In the genomic region with DNA sequence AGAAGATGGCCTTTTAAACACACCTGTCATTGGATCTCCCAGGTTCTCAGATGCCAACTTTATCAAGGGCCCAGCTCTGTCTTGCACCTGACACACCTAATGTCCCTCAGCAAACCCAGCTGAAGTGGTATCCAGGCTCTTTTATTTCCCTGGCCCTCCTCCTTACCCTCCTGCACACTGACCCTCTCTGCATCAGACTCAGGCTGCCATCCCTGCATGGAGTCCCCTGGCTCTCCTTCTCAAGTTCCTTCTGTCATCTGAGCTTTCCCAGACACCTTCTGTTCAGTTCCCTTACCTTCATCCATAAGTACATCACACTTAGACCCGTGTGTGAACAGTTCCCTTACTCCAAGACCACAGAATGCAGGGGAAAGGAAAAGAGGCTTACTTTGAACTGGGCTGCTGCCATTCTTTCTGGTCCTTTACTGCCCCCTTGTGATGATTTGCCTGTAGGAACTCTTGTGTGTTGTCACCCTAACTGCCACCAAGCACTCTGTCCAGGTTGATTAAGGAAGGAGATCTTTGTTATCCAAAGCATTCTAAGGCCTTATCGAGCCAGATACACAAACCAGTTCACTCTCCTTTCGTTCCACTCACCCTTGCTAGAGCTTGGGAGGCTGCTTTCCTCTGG, we compare ENCODE assay signal across 12 mouse cellular contexts. TPM values are rescaled to one million over a fixed set of nuclear protein-coding genes. Genes with fewer than 3 reads are reported as not detected.
A peak's percentile ranks its signal among the peaks of the same experiment; 100 is the strongest.
DNase-seq lines count a peak whose midpoint lies in the region; ATAC-seq and TF ChIP-seq lines count a peak whose summit lies in the region.
"Not testable (repeated sequence)": the region's sequence is repeated elsewhere in the genome, so short reads cannot be mapped to it uniquely, and the experiment has no call there.
"Had no signal": no experiment of that assay in that cellular context is flagged by ENCODE, and none has a peak within 500 bp of the region (broad histone marks: within the 10 kb centered on the region; RNA-seq: fewer than 3 reads in every experiment).

No protein-coding gene starts in this region.

- H3K4me1 ChIP-seq in forebrain, postnatal 0 days (ENCODE audit: insufficient read depth); hindbrain, embryonic 14.5 days (replicated peaks; ENCODE audit: control insufficient read depth, insufficient read depth, low read length); kidney, embryonic 14.5 days (ENCODE audit: control insufficient read depth, insufficient read depth, low read length); liver, embryonic 14.5 days (replicated peaks; ENCODE audit: control insufficient read depth in 2 of 2, insufficient read depth in 2 of 2, low read length in 1 of 2); midbrain, embryonic 14.5 days (ENCODE audit: control insufficient read depth, insufficient read depth, low read length); spleen, adult 2 months (ENCODE audit: control insufficient read depth, insufficient read depth, insufficient read length): not testable (repeated sequence)

- whole genome bisulfite sequencing in forebrain, postnatal 0 days: 16% methylated on average over 3 of the region's 3 CpGs
- 7% methylated on average over 3 of the region's 3 CpGs for WGBS in hindbrain, embryonic 14.5 days
- 15% methylated on average over 3 of the region's 3 CpGs for WGBS in kidney, embryonic 14.5 days
- WGBS in liver, embryonic 14.5 days (ENCODE audit: insufficient replicate concordance): 2% methylated on average over 3 of the region's 3 CpGs
- 11% methylated on average over 3 of the region's 3 CpGs for WGBS in midbrain, embryonic 14.5 days
- 0% methylated on average over 3 of the region's 3 CpGs for WGBS in spleen, adult 2 months

- not testable (repeated sequence) for TF ChIP-seq EP300 in liver, embryonic 14.5 days (IDR thresholded peaks at IDR 0.05; ENCODE audit: low read depth)

- not testable (repeated sequence) for H3K36me3 ChIP-seq in forebrain, postnatal 0 days (ENCODE audit: insufficient read depth); hindbrain, embryonic 14.5 days (replicated peaks; ENCODE audit: control insufficient read depth, insufficient read depth); kidney, embryonic 14.5 days (ENCODE audit: control insufficient read depth, insufficient read depth, low read length); liver, embryonic 14.5 days (replicated peaks; ENCODE audit: control insufficient read depth, insufficient read depth, low read depth); midbrain, embryonic 14.5 days (ENCODE audit: control insufficient read depth, insufficient read depth, low read length); spleen, adult 2 months (ENCODE audit: control insufficient read depth, insufficient read depth, low read length)

- peak; percentile 74 for ATAC-seq in cerebellum, adult (ENCODE audit: insufficient number of reproducible peaks, low FRiP score, low TSS enrichment)
- peak; percentile 50 for ATAC-seq in forebrain, postnatal 0 days
- peak; percentile 57; the same call in 1 of the 2 replicates for ATAC-seq in hindbrain, embryonic 14.5 days (ENCODE audit: low FRiP score)
- ATAC-seq in kidney, embryonic 14.5 days (ENCODE audit: low FRiP score, low TSS enrichment): peak; percentile 52; the same call in 1 of the 2 replicates
- ATAC-seq in liver, embryonic 14.5 days (ENCODE audit: insufficient read depth): not testable (repeated sequence)
- ATAC-seq in midbrain, embryonic 14.5 days (ENCODE audit: low FRiP score, low TSS enrichment): peak; percentile 53; the same call in 1 of the 2 replicates

- TF ChIP-seq CTCF in forebrain, postnatal 0 days (IDR thresholded peaks at IDR 0.05; ENCODE audit: low read depth): peak; percentile 48
- peak; percentile 36; the same call in 1 of the 2 replicates for TF ChIP-seq CTCF in liver, embryonic 14.5 days (IDR thresholded peaks at IDR 0.05; ENCODE audit: low read depth)
- TF ChIP-seq CTCF in spleen, adult 2 months (IDR thresholded peaks at IDR 0.05; ENCODE audit: extremely low read depth, insufficient read depth, insufficient read length, insufficient replicate concordance): peak; percentile 5; the same call in 1 of the 2 replicates

- not testable (repeated sequence) for H3K4me3 ChIP-seq in forebrain, postnatal 0 days (ENCODE audit: low read depth, low read length); hindbrain, embryonic 14.5 days (replicated peaks; ENCODE audit: low read length); kidney, embryonic 14.5 days (ENCODE audit: low read length); liver, embryonic 14.5 days (ENCODE audit: insufficient read depth in 1 of 2, low read depth in 2 of 2, low read length in 2 of 2); midbrain, embryonic 14.5 days (replicated peaks; ENCODE audit: low read depth, low read length); spleen, adult 2 months (ENCODE audit: extremely low read depth, insufficient read depth, insufficient read length)

- TF ChIP-seq POLR2A in spleen, adult 2 months (IDR thresholded peaks at IDR 0.05; ENCODE audit: low read depth, low read length): not testable (repeated sequence)

- not testable (repeated sequence) for H3K4me2 ChIP-seq in forebrain, postnatal 0 days (ENCODE audit: low read depth); hindbrain, embryonic 14.5 days (replicated peaks); kidney, embryonic 14.5 days (replicated peaks; ENCODE audit: low read depth, low read length); liver, embryonic 14.5 days (ENCODE audit: low read depth); midbrain, embryonic 14.5 days (ENCODE audit: low read length)

- not testable (repeated sequence) for H3K27me3 ChIP-seq in forebrain, postnatal 0 days (ENCODE audit: insufficient read depth, low read length); hindbrain, embryonic 14.5 days (ENCODE audit: control insufficient read depth, insufficient read depth, low read length); kidney, embryonic 14.5 days (ENCODE audit: control insufficient read depth, insufficient read depth, low read length); liver, embryonic 14.5 days (ENCODE audit: control insufficient read depth, insufficient read depth, low read length); midbrain, embryonic 14.5 days (ENCODE audit: control insufficient read depth, insufficient read depth, low read length); spleen, adult 2 months (ENCODE audit: control insufficient read depth, insufficient read depth, low read length)

- H3K9ac ChIP-seq in forebrain, postnatal 0 days; hindbrain, embryonic 14.5 days; kidney, embryonic 14.5 days (ENCODE audit: low read depth, low read length); liver, embryonic 14.5 days (replicated peaks); midbrain, embryonic 14.5 days (replicated peaks; ENCODE audit: low read length): not testable (repeated sequence)

- not testable (repeated sequence) for DNase-seq in forebrain, postnatal 0 days; liver, embryonic 14.5 days (ENCODE audit: low read depth in 3 of 3, low spot score in 3 of 3); midbrain, embryonic 14.5 days; spleen, adult 2 months (ENCODE audit: low read depth in 1 of 2, low spot score in 2 of 2)
- DNase-seq in hindbrain, embryonic 14.5 days (ENCODE audit: low spot score): peak; percentile 21

- not testable (repeated sequence) for H3K27ac ChIP-seq in forebrain, postnatal 0 days (ENCODE audit: low read depth, low read length); hindbrain, embryonic 14.5 days; kidney, embryonic 14.5 days (ENCODE audit: low read depth, low read length); liver, embryonic 14.5 days; midbrain, embryonic 14.5 days (replicated peaks; ENCODE audit: low read depth, low read length); spleen, adult 2 months (ENCODE audit: insufficient read depth, low read length)

- H3K9me3 ChIP-seq in forebrain, postnatal 0 days (ENCODE audit: low read length); hindbrain, embryonic 14.5 days (ENCODE audit: control insufficient read depth, low read length); kidney, embryonic 14.5 days (ENCODE audit: control insufficient read depth, low read length); liver, embryonic 14.5 days (ENCODE audit: control insufficient read depth, low read length); midbrain, embryonic 14.5 days (ENCODE audit: control insufficient read depth, low read length): not testable (repeated sequence)

RNA-seq across cellular contexts. Expression of a gene that starts 13.7 kb away (rescaled TPM):
- not detected in 2 replicates for total RNA-seq in forebrain, postnatal 0 days (2014; rRNA removed)
- polyA plus RNA-seq in forebrain, postnatal 0 days (2015; fragmentation: Nextera tagmentation; extraction: Ambion mirVana): not detected in 2 replicates
- polyA plus RNA-seq in hindbrain, embryonic 14.5 days (2014; fragmentation: Nextera tagmentation; extraction: Ambion mirVana): 0.12 TPM in 2 replicates
- polyA plus RNA-seq in kidney, embryonic 14.5 days (2014; fragmentation: Nextera tagmentation; extraction: Ambion mirVana): 4.8 and 8.3 TPM in 2 replicates
- polyA plus RNA-seq in liver, embryonic 14.5 days (2012; rRNA removed): not detected in 2 replicates
- not detected in 2 replicates for polyA plus RNA-seq in liver, embryonic 14.5 days (2014; fragmentation: Nextera tagmentation; extraction: Ambion mirVana)
- polyA plus RNA-seq in midbrain, embryonic 14.5 days (2014; fragmentation: Nextera tagmentation; extraction: Ambion mirVana): not detected in 2 replicates
- 0.18 TPM in 1 of 2 replicates, not detected in the other for polyA plus RNA-seq in spleen, adult 2 months (2012; rRNA removed)
- total RNA-seq: G1E; heart, postnatal 36 days; left cerebral cortex, adult 18-20 months had no signal
- polyA plus RNA-seq: activated CD4-positive, CD25-positive, alpha-beta regulatory T cell, adult 4 months; G1E; limb, embryonic 15.5 days had no signal
